Mouse (Mus musculus) kidney, adult 8-10 months (tissue): ENCODE measurements at regions not wholly inside any gene's neighbourhood (a gene's known extent, or its start where the extent isn't known, plus 50 kb on each side); places are given as distances from the start of the nearest gene placed in this dataset.

Experiments
- DNase-seq, 2 experiments: peaks; one replicate each; pipeline ENCODE4 v3.0.0; 2022

- no peak for DNase-seq
Observed at GRCm38 (mm10) chr1:44957125-44957524, 354.2 kb upstream of the Col3a1 start.

GRCm38 (mm10) chr1:44987171-44987570, 324.2 kb upstream of the Col3a1 start:
- DNase-seq = no peak

GRCm38 (mm10) chr1:45020516-45020915, 290.8 kb upstream of the Col3a1 start:
- DNase-seq = no peak

DNA sequence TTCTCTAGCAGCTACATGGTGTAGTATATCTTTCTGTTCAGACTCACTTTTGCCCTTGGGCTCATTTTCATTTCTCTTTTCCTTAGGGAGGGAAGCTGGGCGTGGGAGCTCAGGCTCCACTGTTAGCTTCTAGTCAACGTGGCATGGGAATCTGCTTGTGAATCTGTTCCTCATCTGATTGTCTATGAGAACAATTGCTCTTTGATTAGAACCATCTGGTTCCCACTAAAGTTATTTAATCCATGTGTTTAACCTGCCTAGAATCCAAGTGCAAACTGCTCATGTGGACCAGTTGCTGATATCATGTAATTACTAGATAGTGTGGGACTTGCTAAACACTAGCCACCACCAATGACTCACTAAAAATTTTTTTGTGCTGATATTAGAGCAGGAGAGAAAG, 290.1 kb upstream of the Col3a1 start:
- DNase-seq = no peak

DNA sequence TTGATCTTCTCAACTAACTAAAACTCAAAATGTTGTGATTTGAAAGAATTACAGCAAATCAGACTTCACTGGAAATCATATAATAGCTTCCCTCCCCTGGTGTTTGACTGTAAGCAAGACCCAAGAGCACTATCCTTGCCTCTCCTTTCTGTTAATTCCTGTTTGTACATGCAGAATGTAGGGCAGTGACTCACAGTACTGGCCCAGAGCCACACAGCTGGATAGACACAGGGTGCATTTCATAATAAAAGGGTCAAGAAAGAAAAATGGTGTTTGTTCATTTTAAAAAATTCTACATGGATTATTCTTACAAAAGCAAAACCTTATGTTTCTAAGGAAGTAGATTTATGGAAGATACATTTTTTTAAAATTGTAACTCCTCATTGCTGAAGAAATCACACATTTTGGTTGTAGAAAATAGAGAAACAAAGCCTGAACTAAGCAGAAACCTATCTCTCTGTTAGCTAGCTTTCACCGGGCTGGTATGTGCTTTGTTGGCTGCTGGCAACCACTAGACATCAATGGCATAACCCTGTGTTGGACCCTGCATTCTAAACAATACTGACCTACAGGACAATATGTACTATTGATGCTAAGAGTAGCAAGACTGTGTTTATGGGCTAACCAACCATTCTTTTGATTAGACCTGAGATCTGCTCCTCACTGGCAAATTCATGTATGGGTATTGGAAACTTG, 289.0 kb upstream of the Col3a1 start:
- DNase-seq = peak; percentile 10 to 15

DNA sequence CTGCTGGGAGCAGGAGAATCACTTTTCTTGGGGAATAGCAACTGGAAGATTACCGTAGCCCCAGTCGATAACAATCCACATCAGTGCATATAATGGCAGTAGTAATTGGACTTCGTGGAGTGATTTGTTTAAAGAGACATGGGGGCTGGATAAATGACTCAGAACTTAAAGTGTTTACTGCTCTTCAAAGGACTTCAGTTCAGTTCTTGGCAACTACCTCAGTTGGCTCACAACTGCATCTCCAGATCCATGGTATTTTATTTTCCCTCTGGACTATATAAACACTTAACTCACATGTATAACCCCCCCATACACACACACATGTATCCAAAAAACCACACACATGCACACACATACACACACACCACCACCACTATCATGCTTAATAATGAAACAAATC, 288.0 kb upstream of the Col3a1 start:
- no peak for DNase-seq

DNA sequence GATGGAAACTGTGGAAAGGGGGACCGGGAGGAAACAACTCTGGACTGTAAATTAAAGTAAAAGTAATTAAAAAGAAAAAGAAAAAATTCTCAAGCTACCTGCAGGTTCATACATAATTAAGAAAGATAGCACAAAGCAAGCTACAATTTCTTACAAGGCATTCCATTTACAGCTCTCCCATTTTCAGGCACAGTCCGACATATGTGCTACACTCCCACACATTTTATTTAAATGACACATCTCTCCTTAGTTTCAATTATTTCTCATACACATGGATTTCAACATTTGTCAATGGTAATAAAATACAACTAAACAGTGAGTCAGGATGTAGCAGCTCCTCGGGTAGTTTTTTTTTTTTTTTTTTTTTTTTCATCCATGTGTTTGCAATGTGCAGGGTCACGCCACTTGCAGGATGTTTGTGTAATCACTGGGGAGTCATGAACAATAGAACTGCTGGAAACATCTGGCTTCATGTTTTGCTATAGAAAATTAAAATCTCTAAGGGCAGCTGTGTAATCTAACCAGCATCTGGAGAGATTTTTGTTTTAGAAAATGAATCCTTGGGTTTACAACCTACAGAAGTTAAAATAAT, 279.8 kb upstream of the Col3a1 start:
- DNase-seq = no peak

DNA sequence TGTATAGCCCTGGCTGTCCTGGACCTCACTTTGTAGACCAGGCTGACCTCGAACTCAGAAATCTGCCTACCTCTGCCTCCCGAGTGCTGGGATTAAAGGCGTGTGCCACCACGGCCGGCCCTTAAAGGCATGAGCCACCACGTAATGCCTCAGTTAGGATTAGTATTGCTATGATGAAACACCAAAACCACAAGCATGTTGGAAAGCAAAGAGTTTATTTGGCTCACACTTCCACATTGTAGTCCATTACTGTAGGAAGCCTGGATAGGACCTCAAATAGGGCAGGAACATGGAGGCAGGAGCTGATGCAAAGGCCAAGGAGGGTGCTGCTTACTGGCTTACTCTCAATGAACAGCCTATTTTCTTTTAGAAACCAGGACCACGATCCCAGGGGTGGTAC, 278.0 kb upstream of the Col3a1 start:
- no peak for DNase-seq

DNA sequence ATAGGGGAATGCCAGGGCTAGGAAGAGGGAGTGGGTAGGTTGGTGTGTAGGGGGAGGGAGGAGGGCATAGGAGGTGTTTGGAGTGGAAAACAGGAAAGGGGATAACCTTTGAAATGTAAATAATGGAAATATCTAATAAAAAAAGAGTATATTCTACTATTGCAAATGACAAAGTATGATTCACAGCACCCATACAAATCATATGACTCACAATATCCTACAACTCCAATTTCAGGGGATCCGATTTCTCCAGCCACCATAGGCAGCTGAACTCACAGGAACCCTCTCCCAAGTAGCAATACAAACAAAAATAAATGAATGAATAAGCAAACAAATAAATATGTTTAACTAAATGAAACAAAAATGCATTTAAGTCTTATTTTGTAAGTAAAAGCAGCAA, 270.0 kb upstream of the Col3a1 start:
- no peak for DNase-seq

DNA sequence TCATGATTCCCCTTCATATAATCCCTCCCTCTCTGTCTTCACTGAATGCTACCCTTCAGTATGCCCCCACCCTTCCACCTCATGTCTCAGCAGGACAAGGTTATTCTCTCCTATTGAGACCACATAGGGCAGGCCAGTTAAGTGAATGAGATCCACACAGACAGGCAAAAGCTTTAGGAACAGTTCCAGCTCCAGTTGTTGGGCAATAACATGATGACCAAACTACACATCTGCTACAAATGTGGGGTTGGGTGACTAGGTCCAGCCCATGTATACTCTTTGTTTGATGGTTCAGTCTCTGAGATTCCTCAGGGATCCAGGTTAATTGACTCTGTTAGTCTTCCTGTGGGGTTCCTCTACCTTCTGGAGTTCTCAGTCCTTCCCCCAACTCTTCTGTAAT, 269.5 kb upstream of the Col3a1 start:
- no peak for DNase-seq

DNA sequence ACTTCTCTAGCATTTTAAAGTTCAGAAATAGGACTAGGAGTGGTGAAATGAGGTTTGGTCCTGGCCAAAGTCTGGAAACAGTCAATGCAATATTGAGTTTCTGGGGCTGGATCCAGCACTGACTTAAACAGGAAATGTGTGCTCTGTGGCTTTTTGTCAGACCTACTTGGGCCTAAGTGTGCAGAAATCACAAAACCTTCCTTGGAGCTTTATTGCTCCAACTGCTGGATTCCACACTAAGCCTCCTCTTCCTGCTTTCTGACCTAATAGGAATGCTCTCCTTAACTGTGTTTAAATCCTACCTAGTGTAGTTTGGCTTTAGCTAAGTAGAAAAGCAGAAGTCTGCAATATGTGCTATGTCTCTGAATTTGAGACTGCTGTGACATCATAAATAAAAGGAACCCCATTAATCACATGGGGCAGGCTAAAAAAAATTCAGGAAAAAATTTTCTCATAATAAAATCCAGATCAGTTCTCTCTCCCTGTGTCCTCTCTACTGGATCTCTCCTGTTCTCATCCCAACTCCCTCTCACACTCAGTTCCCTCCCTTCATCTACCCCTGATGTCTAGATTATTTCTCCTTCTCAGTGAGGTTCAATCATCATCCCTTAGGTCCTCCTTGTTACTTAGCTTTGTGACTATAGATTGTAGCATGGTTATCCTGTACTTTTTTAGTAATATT, 268.0 kb upstream of the Col3a1 start:
- no peak for DNase-seq

- DNase-seq = no peak
Observed at GRCm38 (mm10) chr1:45090841-45091535, 220.3 kb upstream of the Col3a1 start.

DNA sequence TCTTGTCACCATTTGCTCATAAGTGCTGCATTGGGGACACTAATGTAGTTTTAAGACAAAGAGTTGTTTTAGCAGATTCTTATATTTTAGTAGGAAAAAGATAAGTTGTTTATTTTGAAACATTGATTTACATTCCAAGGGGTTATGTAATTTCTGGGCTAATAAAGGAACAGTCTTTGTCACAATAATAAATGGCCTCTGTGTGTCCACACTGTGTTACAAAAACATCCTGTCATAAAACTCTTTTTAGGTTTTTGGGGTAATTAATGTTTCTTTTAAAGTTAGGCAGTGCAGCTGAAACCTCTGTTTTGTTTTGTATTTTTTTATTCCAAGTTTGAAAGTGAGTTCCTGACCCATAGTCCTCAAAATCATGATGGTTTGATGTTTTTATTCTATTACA, 210.4 kb upstream of the Col3a1 start:
- DNase-seq = peak in 1 of 2 experiments; percentile 0

DNA sequence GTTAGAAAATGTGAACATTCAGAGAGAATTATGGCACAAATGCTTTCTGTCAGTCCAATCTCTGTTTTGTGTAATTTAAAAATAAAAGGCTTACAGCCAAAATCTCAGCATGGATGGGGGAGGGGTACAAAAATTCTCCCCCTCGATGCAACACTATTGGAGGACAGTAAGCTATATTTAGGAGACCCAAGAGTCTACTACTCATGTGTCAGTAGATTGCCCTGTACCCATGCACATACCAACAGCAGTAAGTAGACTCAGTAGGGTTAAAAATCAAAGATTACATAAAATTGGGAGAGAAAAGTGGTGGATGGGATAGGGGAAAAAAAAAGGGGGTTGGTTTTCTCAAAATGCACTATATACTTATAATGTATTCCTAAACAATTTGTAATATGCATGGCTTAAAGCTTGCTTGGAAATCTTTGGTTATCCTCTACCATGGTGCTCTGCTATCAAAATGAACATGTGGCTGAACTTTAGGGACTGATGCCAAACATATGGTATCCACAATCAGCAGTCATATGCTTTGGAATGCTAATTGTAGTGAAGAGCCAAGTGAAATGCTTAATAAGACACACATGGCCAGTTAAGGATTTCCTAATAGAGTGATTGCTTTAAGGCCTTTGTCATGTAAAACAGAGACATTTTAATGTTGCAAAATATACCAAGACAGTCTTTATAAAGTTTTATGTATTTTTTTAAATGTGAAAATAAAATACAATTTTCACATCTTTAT, 194.8 kb upstream of the Col3a1 start:
- DNase-seq = no peak

- DNase-seq = no peak
Observed at GRCm38 (mm10) chr1:45135152-45135714, 176.1 kb upstream of the Col3a1 start.

- no peak for DNase-seq
Observed at GRCm38 (mm10) chr1:45147019-45147418, 164.3 kb upstream of the Col3a1 start.

GRCm38 (mm10) chr1:45181632-45182031, 129.7 kb upstream of the Col3a1 start:
- DNase-seq = no peak

DNA sequence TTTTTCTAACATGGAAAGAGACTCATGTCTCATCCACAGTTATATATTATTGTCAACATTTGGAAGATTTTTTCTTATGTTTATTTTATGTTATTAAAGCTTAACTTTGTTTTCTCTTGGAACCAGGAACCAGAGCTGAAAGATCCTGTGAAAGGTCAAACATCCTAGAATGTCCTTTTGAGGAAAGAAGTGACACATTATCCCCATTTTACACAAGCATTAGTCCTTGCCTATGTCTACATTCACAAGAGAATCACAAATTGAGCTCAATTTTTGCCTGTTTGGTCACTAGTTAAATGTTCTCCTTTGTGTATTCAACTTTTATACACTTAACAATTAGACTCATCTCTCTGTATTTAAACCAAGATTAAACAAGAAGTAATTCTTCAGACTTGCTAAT, 126.0 kb upstream of the Col3a1 start:
- DNase-seq = no peak

DNA sequence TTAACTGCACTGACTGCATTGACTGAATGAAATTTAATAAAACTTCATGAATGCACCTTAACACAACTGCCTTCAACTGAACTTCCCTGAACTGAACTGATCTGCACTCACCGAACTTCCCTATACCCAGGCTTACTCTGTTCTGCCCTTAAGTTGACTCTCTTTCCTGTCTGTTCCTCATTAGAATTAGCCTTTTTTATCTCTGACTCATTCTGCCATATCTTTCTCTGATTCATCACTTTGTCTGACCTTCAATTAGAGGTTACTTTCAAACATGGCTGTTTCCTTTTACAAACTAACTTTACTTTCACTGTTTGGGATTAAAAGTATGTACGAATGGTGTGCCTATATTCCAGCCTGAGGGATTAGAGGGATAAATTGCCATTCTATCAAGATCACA, 103.4 kb upstream of the Col3a1 start:
- no peak for DNase-seq

GRCm38 (mm10) chr1:45216272-45216671, 95.1 kb upstream of the Col3a1 start:
- no peak for DNase-seq
